Mouse (Mus musculus) olfactory bulb, adult 2 months (tissue): ENCODE data around the gene Nde1.

ENCODE experiments used
- CTCF ChIP-seq: fragments of 200-500 bp; IDR thresholded peaks from 2 replicates; pipeline ENCODE4 v1.5.1; 2012; ENCODE audit warnings: low read depth, mild to moderate bottlenecking, low read length, moderate library complexity; ENCODE audit not compliant: insufficient read depth
- POLR2A ChIP-seq: fragments of 200-500 bp; IDR thresholded peaks from 2 replicates; pipeline ENCODE4 v1.6.1; 2012; ENCODE audit warnings: mild to moderate bottlenecking, low read depth, low read length, moderate library complexity; ENCODE audit not compliant: insufficient read depth

DNA sequence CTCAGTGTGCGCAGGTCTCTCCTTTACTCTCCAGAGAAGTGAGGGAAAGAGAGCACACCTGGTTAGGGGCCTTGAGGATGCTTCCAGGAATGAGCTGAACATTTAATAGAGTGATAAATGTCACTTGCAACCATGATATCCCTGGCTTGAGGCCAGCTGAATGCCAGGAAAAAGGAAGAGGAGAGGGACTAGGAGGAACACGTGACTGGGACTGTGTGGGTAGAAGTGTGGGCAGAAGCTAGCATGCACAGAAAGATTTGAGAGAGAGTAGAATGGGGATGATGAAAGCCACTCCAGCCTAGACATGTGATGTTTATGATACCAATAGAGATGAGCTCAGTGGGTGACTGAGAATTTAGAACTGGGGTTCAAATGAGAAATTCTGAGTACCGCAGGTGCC, 52.1 kb downstream of the Nde1 start:
- no peak for TF ChIP-seq CTCF
- no peak for TF ChIP-seq POLR2A
